Mouse (Mus musculus) limb, embryonic 13.5 days (tissue): ENCODE measurements around the gene Timm29. TPM values are rescaled to one million over a fixed set of nuclear protein-coding genes. Genes with fewer than 3 reads are reported as not detected.

Experiments
- ATAC-seq: fragments of 200-750 bp; cut with Nextera tagmentation; 2 replicates; pipeline ENCODE4 v1.8.0; 2017; ENCODE audit warnings: low read depth, moderate number of reproducible peaks, moderate TSS enrichment; ENCODE audit not compliant: low FRiP score
- H3K27ac ChIP-seq: fragments of 300-500 bp; sonication (generic); 2 replicates; pipeline ENCODE4 v1.5.1; 2015; ENCODE audit warnings: inconsistent platforms, mild to moderate bottlenecking, moderate library complexity
- H3K27me3 ChIP-seq: fragments of 300-500 bp; sonication (generic); 2 replicates; pipeline ENCODE4 v1.6.1; 2015; ENCODE audit warnings: mild to moderate bottlenecking, inconsistent platforms
- H3K36me3 ChIP-seq: fragments of 300-500 bp; sonication (generic); 2 replicates; pipeline ENCODE4 v1.6.1; 2015; ENCODE audit warnings: inconsistent platforms, mild to moderate bottlenecking, moderate library complexity
- H3K4me1 ChIP-seq: fragments of 300-500 bp; sonication (generic); 2 replicates; pipeline ENCODE4 v1.6.1; 2015; ENCODE audit warnings: inconsistent platforms
- H3K4me2 ChIP-seq: fragments of 300-500 bp; sonication (generic); replicated peaks from 2 replicates; pipeline ENCODE4 v1.6.1; 2015; ENCODE audit warnings: inconsistent platforms, mild to moderate bottlenecking, moderate library complexity
- H3K4me3 ChIP-seq: fragments of 300-500 bp; sonication (generic); 2 replicates; pipeline ENCODE4 v1.5.1; 2015; ENCODE audit warnings: moderate library complexity, mild to moderate bottlenecking, inconsistent platforms
- H3K9ac ChIP-seq: fragments of 300-500 bp; sonication (generic); 2 replicates; pipeline ENCODE4 v1.6.1; 2015; ENCODE audit warnings: mild to moderate bottlenecking, inconsistent platforms
- H3K9me3 ChIP-seq: fragments of 300-500 bp; sonication (generic); 2 replicates; pipeline ENCODE4 v1.6.1; 2016; ENCODE audit warnings: inconsistent platforms
- WGBS: fragments of 180-500 bp; shearing (Covaris S2); methylation state at CpG from one replicate; pipeline ENCODE4 v1.1.7; 2015; 5-methylcytosine and 5-hydroxymethylcytosine counted together
- polyA plus RNA-seq: library from polyadenylated mRNA; unstranded; fragments of >200 nt; fragmentation: Nextera tagmentation; extraction: Ambion mirVana; gene quantifications from 2 replicates; pipeline ENCODE4 v1.2.1, GENCODE M21; 2015

Gene Timm29
- 30.3 and 30.4 TPM in 2 replicates for polyA plus RNA-seq

GRCm38 (mm10) chr9:21592703-21593121 lies at the start of gene Timm29, which contains the start of gene Yipf2:
Gene Timm29 (plus strand): TSS chr9:21592722.
Gene Yipf2 (minus strand): TSS chr9:21592828.
- WGBS: under 1% methylated on average over 30 of the region's 30 CpGs

GRCm38 (mm10) chr9:21545351-21545915 lies 47.1 kb upstream of the Timm29 start:
- H3K4me2 ChIP-seq: peak overlapping the region; percentile 75
- peak overlapping the region; percentile 55 for H3K9ac ChIP-seq
- H3K9me3 ChIP-seq: no peaks in the 10 kb centered on the region
- H3K27ac ChIP-seq: peak overlapping the region; percentile 100
- peaks cover 8% of the 10 kb centered on the region for H3K36me3 ChIP-seq
- peak; percentile 84 for ATAC-seq
- no peaks in the 10 kb centered on the region for H3K27me3 ChIP-seq
- peak overlapping the region; percentile 85 for H3K4me3 ChIP-seq
- peaks cover 24% of the 10 kb centered on the region for H3K4me1 ChIP-seq
- WGBS: 4% methylated on average over 9 of the region's 9 CpGs

More at GRCm38 (mm10) chr9:21592703-21593121, at the start of gene Timm29, which contains the start of gene Yipf2:
- Histone ChIP-seq H3K27ac (peak within 1 kb of the TSS; percentile 76), H3K4me3 (peak within 1 kb of the TSS; percentile 89), H3K9ac (peak within 1 kb of the TSS; percentile 94), H3K9me3 (no peaks in the 10 kb centered on the region), H3K4me1 (peaks cover 29% of the 10 kb centered on the region), H3K27me3 (no peaks in the 10 kb centered on the region), H3K36me3 (peaks cover 60% of the 10 kb centered on the region), H3K4me2 (peak within 1 kb of the TSS; percentile 96)
- peak; percentile 91 for ATAC-seq

- H3K36me3 ChIP-seq: peaks cover 14% of the 10 kb centered on the region
- under 1% methylated on average over 67 of the region's 67 CpGs for WGBS
- H3K4me1 ChIP-seq: peaks cover 24% of the 10 kb centered on the region
- peak; percentile 95 for ATAC-seq
- H3K27me3 ChIP-seq: no peaks in the 10 kb centered on the region
- H3K4me3 ChIP-seq: peak overlapping the region; percentile 85
- no peaks in the 10 kb centered on the region for H3K9me3 ChIP-seq
- H3K9ac ChIP-seq: peak overlapping the region; percentile 55
- peak overlapping the region; percentile 100 for H3K27ac ChIP-seq
- peak overlapping the region; percentile 75 for H3K4me2 ChIP-seq
Measured at GRCm38 (mm10) chr9:21545916-21546788, 46.4 kb upstream of the Timm29 start.

- 0% methylated on average over 47 of the region's 52 CpGs for WGBS
- Histone ChIP-seq H3K9ac (peak within 1 kb of the TSS; percentile 98), H3K36me3 (peaks cover 17% of the 10 kb centered on the region), H3K4me2 (peak within 1 kb of the TSS; percentile 75), H3K27me3 (no peaks in the 10 kb centered on the region), H3K27ac (peak within 1 kb of the TSS; percentile 100), H3K4me3 (peak within 1 kb of the TSS; percentile 85), H3K9me3 (no peaks in the 10 kb centered on the region), H3K4me1 (peaks cover 24% of the 10 kb centered on the region)
- ATAC-seq: no peak
Measured at GRCm38 (mm10) chr9:21546789-21547074, 45.8 kb upstream of the Timm29 start, which contains the start of gene Carm1. Gene Carm1 (plus strand): TSS chr9:21546894.

GRCm38 (mm10) chr9:21547075-21547941 lies 45.2 kb upstream of the Timm29 start:
- Histone ChIP-seq H3K9me3 (no peaks in the 10 kb centered on the region), H3K9ac (peak overlapping the region; percentile 98), H3K27ac (peak overlapping the region; percentile 100), H3K36me3 (peaks cover 19% of the 10 kb centered on the region), H3K27me3 (no peaks in the 10 kb centered on the region), H3K4me2 (peak overlapping the region; percentile 75), H3K4me3 (peak overlapping the region; percentile 85), H3K4me1 (peaks cover 24% of the 10 kb centered on the region)
- WGBS: under 1% methylated on average over 49 of the region's 66 CpGs
- peak; percentile 13; the same call in 1 of the 2 replicates for ATAC-seq

- no peak for ATAC-seq
Measured at GRCm38 (mm10) chr9:21551049-21551448, 41.5 kb upstream of the Timm29 start.

GRCm38 (mm10) chr9:21553607-21554273 lies 38.8 kb upstream of the Timm29 start:
- H3K9ac ChIP-seq: no peak overlapping the region
- no peak overlapping the region for H3K4me2 ChIP-seq
- no peaks in the 10 kb centered on the region for H3K27me3 ChIP-seq
- ATAC-seq: no peak
- no peak overlapping the region for H3K4me3 ChIP-seq
- H3K36me3 ChIP-seq: peaks cover 62% of the 10 kb centered on the region
- no peaks in the 10 kb centered on the region for H3K9me3 ChIP-seq
- no peak overlapping the region for H3K27ac ChIP-seq
- WGBS: 79% methylated on average over 6 of the region's 6 CpGs
- H3K4me1 ChIP-seq: peaks cover 6% of the 10 kb centered on the region

More at GRCm38 (mm10) chr9:21551049-21551448, 41.5 kb upstream of the Timm29 start:
- H3K4me1 ChIP-seq: peaks cover 14% of the 10 kb centered on the region
- no peak overlapping the region for H3K4me2 ChIP-seq
- H3K27ac ChIP-seq: no peak overlapping the region
- 96% methylated on average over 2 of the region's 2 CpGs for WGBS
- H3K36me3 ChIP-seq: peaks cover 43% of the 10 kb centered on the region
- H3K9ac ChIP-seq: no peak overlapping the region
- no peaks in the 10 kb centered on the region for H3K27me3 ChIP-seq
- no peak overlapping the region for H3K4me3 ChIP-seq
- H3K9me3 ChIP-seq: no peaks in the 10 kb centered on the region

GRCm38 (mm10) chr9:21555198-21555742 lies 37.3 kb upstream of the Timm29 start:
- Histone ChIP-seq H3K9me3 (no peaks in the 10 kb centered on the region), H3K27me3 (no peaks in the 10 kb centered on the region), H3K36me3 (peaks cover 61% of the 10 kb centered on the region), H3K4me3 (no peak overlapping the region), H3K27ac (no peak overlapping the region), H3K9ac (no peak overlapping the region), H3K4me2 (no peak overlapping the region), H3K4me1 (no peaks in the 10 kb centered on the region)
- WGBS: 82% methylated on average over 6 of the region's 6 CpGs
- no peak for ATAC-seq

GRCm38 (mm10) chr9:21556996-21557395 lies 35.5 kb upstream of the Timm29 start:
- no peaks in the 10 kb centered on the region for H3K4me1 ChIP-seq
- H3K9me3 ChIP-seq: no peaks in the 10 kb centered on the region
- H3K36me3 ChIP-seq: peaks cover 58% of the 10 kb centered on the region
- H3K9ac ChIP-seq: no peak overlapping the region
- H3K4me2 ChIP-seq: no peak overlapping the region
- no peak overlapping the region for H3K27ac ChIP-seq
- no peaks in the 10 kb centered on the region for H3K27me3 ChIP-seq
- 92% methylated on average over 2 of the region's 2 CpGs for WGBS
- no peak overlapping the region for H3K4me3 ChIP-seq
- ATAC-seq: no peak

- no peak for ATAC-seq
- Histone ChIP-seq H3K36me3 (peaks cover 59% of the 10 kb centered on the region), H3K9ac (no peak overlapping the region), H3K9me3 (no peaks in the 10 kb centered on the region), H3K4me1 (no peaks in the 10 kb centered on the region), H3K27ac (no peak overlapping the region), H3K4me3 (no peak overlapping the region), H3K4me2 (no peak overlapping the region), H3K27me3 (no peaks in the 10 kb centered on the region)
- WGBS: 97% methylated on average over 2 of the region's 2 CpGs
Measured at GRCm38 (mm10) chr9:21557556-21557955, 35.0 kb upstream of the Timm29 start.

GRCm38 (mm10) chr9:21558366-21558765 lies 34.2 kb upstream of the Timm29 start:
- Histone ChIP-seq H3K27me3 (no peaks in the 10 kb centered on the region), H3K4me3 (no peak overlapping the region), H3K4me2 (no peak overlapping the region), H3K4me1 (no peaks in the 10 kb centered on the region), H3K36me3 (peaks cover 57% of the 10 kb centered on the region), H3K9ac (no peak overlapping the region), H3K27ac (no peak overlapping the region), H3K9me3 (no peaks in the 10 kb centered on the region)
- 91% methylated on average over 4 of the region's 4 CpGs for WGBS
- ATAC-seq: no peak
